Mouse (Mus musculus) splenic B cell, adult 2 months (primary cell): ENCODE data around the gene Pfkl.
A peak's percentile ranks its signal among the peaks of the same experiment; 100 is the strongest.

ENCODE experiments used
- DNase-seq: peaks from one replicate; pipeline ENCODE4 v3.0.0-alpha.2; 2011; ENCODE audit warnings: low read depth, low spot score
- H3K27me3 ChIP-seq: 2 replicates; pipeline ENCODE4 v1.6.1; 2012; ENCODE audit warnings: mild to moderate bottlenecking, low read length, moderate library complexity, mixed read lengths; ENCODE audit not compliant: control insufficient read depth, poor library complexity, insufficient read depth, severe bottlenecking
- H3K36me3 ChIP-seq: 2 replicates; pipeline ENCODE4 v1.6.1; 2012; ENCODE audit warnings: mild to moderate bottlenecking, low read length, moderate library complexity, mixed read lengths; ENCODE audit not compliant: control insufficient read depth, poor library complexity, insufficient read depth, severe bottlenecking

Gene Pfkl

DNA sequence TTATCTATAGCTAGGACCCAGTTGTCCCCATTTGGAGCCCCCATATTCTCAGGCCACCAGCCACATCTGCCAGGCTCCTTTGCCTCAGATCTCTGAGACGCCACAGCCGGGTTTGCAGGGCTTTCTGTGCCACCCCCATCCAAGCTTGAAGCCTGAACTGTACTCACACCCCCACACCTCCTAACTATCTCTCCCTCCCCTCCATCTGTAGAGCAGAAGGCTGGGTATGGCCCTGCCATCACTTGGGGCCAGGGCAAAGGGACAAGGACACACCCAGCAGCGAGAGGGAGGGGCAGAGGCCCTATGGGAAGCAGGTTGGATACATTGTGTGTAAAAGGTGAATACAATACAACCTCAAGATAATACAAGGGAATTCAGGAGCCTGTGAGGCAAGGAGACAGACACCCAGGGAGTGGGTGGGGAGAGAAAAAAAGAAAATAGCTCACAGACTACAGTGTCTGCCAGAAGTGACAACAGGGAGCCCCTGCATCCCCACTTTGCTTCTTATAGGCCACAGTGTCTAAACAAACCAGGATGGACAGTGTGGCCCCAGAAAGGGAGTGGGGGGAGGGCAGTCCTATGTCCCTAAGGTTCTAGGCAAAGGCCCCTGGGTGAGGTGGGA, 5.3 kb downstream of the Pfkl start:
- H3K36me3 ChIP-seq = peaks cover 3% of the 10 kb centered on the region; the same call in 1 of the 2 replicates
- no peak for DNase-seq

DNA sequence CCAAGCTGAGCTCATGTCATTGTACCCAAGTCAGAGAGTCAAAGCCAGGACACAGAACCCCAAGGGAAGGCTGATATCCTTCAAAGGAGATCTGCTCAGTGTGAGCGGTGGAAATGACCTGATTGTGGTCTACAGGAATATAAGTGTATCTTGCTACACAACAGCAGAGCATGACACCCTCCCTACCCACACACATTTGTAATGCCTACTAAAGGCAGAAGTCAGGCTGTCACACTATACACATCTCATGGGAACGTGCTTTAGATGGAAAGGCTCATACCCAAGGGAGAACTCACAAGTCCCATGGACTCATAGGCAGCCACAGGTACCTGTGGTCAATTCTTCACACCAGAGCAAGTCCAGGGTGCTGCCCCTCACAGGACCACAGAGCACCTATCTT, 7.6 kb downstream of the Pfkl start:
- Histone ChIP-seq H3K36me3 (peaks cover 5% of the 10 kb centered on the region; the same call in 1 of the 2 replicates), H3K27me3 (no peaks in the 10 kb centered on the region)
- no peak for DNase-seq

More for the DNA sequence above, 5.3 kb downstream of the Pfkl start:
- no peaks in the 10 kb centered on the region for H3K27me3 ChIP-seq

DNA sequence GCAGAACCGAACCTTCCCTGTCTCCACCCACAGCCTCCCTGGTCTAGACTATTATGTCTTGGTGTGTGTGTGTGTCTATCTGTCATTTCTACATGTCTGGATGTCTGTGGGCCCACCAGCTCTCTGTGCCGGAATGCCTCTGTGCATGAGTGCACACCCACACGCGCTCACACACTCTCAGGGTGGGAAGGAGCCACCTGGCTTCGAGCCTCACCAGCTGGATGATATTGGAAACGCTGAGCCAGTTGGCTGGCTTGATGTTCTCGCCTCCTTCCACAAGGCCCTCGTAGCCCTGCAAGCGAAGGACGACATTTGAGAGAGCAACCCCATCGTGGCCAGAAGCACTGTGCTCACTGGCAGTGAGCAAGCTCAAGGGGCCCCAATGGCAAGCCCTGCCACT, 8.1 kb downstream of the Pfkl start:
- Histone ChIP-seq H3K27me3 (no peaks in the 10 kb centered on the region), H3K36me3 (peaks cover 5% of the 10 kb centered on the region)
- no peak for DNase-seq

DNA sequence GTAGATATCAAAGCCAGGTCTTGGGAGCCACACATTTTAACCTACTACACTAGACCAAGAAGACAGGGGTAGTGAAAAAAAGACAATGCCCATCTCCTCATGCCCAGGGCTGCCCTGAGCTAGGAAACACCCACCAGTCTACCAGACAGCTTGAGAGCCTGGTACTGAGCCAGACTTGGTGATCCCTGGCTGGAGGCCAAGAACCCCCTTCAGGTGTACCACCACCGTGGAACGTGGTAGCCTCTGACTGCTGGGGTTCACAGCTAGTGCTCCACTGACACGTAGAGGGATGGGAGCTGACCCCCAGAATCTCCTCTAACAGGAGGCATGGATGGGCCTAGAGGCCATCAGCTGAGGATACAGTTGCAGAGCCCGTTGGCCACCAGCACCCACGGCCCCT, 9.7 kb downstream of the Pfkl start:
- no peak for DNase-seq
- peaks cover 6% of the 10 kb centered on the region for H3K36me3 ChIP-seq
- no peaks in the 10 kb centered on the region for H3K27me3 ChIP-seq

DNA sequence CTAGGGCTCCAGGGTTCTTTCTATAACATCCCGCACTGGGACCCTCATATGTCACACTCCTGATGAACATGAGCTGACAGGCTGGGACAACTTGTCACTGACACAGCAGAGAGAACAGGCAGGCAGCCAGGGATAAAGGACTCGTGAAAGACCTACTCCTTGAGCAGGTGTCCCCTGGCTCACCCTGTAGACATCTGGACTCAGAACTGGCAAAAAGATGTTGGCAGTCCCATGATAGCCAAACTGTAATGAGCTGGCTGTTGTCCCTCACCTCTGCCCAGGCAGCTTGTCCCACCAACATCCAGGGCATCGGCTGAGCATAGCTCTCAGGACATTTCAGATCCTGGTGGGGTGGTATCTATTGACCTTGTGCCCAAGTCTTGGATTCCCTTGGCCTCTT, 14.2 kb downstream of the Pfkl start:
- Histone ChIP-seq H3K27me3 (no peaks in the 10 kb centered on the region), H3K36me3 (peaks cover 11% of the 10 kb centered on the region)
- DNase-seq = no peak

DNA sequence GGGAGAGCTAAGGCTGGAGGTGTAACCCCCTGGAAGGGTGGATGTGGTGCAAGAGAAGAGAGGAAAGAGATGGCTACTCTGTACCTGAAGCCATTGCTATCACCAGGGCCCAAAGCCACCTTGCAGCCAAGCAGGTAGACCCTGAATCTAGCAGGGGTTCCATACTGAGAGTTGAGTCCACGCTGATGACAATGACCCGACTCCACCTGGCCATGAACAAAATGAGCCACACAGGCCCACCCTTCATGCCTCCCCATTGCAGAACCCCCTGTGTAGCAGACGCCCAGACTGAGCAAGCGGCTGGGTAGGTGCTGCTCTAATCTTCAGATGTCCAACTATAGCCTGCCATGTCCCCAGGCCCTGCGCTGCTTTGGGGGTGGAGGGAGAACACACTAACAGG, 24.1 kb downstream of the Pfkl start:
- H3K27me3 ChIP-seq = no peaks in the 10 kb centered on the region
- peaks cover 5% of the 10 kb centered on the region; the same call in 1 of the 2 replicates for H3K36me3 ChIP-seq
- DNase-seq = no peak

DNA sequence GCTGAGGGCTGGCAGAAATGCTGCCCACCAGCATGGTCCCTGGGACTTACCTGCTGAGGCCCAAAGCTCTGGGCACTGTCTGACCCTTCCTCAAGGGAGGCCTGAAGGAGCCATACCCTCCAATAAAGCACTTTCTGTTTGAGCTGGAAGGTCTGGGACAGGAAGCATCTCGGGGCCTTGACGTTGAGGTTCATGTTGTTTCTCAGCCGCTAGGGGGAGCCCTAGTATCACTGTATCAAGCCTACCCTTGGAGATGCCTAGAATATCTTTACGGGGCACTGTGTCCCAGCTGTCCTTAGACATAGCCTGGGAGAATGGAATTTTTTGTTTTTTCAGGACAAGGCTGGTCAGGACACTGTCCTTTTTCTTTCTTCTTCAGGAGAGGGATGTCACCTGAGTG, 25.2 kb downstream of the Pfkl start:
- DNase-seq = peak; percentile 90
- Histone ChIP-seq H3K27me3 (no peaks in the 10 kb centered on the region), H3K36me3 (peaks cover 5% of the 10 kb centered on the region; the same call in 1 of the 2 replicates)

DNA sequence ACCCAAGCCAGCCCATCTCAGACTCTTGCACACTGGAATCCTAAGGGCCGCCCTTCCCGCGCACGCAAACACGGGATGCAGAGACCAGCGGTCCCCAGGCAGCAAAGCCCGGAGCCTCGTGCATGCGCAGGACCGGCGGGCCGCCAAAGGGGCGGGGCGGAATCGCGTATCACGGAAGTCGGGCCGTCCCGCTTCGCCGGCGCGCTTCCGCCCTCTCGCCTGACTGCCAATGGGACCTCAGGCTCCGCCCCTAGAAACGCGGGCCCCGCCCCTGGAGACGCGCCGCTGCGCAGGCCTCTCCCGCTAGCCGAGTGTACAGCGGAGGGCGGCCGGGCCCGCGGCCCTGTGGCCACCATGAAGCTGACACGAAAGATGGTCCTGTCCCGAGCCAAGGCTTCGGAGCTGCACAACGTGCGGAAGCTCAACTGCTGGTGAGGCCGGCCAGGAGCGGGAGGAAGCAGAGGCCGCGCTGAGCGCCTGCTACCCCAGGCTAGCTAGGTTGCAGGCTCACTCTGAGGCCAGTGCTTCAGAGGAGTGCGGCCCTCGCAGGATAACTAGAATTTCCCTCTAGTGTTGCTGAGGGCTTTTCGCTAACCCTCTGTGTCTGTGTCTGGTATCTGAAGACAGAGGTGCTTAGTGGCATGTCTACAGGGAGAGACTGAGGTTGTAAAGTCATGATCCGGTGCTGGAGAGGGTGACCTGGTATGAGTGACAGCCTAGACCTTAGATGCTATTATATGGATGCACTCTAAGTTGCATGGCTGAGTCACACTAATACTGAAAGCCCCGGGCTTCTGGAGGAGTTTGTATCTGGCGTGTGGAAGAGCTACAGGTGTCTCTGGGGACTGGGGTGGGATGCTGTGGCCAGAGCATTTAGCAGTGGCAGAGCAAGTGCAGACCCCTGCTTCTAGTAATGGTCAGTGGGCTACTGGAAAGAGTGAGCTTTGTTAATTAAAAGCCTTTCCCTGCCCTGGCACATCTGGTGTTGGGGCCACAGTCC, 31.2 kb downstream of the Pfkl start, which contains the start of gene 1810043G02Rik:
Gene 1810043G02Rik (plus strand): TSS at position 174 of the 1,000 bp plus-strand sequence.
- DNase-seq = peak; percentile 98
- no peaks in the 10 kb centered on the region for H3K27me3 ChIP-seq
- no peaks in the 10 kb centered on the region; the same call in 1 of the 2 replicates for H3K36me3 ChIP-seq

DNA sequence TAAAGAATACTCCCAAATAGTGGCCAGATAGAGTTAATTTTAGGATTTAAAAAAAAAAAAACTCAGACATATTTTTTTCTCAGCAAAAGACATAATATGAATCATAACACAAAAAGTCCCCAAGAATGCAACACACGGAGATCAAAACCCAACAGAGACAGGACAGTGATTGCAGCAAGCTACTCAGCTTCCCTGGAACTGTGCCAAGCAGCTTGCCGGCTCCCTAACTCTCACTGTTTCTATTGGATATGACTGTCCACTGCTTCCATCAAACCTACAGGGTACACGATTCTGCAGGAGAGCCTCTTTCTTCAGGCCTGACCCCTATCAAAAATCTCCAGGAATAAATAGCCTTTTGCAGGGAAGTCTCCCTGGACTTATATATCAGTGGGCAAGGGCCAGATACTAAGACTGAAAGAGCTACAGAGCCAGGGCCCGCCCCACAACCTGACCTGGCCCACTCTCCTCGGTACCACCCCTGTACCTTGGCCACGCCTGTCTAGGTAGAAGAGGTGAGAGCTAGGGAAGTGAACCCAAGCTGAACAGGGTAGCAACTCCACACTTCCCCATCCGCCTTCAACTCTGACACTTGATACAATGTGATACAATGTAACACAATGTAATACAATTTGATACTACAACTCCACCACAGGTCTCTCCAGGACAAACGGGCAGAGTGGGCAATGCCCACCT, 33.3 kb downstream of the Pfkl start:
- no peaks in the 10 kb centered on the region for H3K27me3 ChIP-seq
- DNase-seq = peak; percentile 44
- H3K36me3 ChIP-seq = no peaks in the 10 kb centered on the region; the same call in 1 of the 2 replicates

DNA sequence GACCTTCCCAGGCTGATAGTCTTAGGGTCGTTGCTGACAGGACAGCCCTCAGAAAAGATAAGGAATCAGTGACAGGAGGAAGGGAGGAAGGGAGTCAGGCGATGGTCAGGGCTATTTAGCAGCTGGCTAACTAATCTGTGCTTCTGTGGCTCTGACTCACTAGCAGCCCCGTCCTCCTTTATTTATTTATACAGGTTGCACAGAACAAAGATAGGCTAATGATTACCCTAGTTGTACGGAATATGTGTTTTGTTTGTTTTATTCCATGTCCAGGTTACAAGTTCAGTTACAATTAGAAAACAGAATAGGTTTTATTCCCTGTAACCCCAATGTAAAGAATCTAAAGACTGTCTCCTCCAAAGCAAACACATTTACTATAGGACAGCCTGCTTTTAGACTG, 34.2 kb downstream of the Pfkl start:
- Histone ChIP-seq H3K36me3 (no peaks in the 10 kb centered on the region; the same call in 1 of the 2 replicates), H3K27me3 (no peaks in the 10 kb centered on the region)
- DNase-seq = no peak

DNA sequence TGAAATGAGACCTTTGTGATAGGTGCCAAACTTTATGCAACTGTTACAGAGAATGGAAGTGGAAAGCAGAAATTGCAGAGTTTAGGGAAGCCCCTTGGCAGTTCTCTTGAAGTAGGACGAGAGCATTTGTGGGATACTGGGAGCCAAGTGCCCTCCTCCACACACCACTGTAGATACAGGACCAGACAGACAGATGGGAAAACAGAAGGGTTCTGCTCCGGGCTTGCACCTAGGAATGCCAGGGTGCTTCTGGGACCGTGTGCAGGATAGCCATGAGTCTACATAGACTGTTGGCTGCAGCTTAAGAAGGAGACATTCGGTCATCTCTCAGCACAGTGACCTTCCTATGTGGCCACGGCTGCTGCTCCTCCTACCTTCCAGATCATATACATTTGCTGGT, 35.1 kb downstream of the Pfkl start:
- H3K36me3 ChIP-seq = no peaks in the 10 kb centered on the region; the same call in 1 of the 2 replicates
- DNase-seq = no peak
- no peaks in the 10 kb centered on the region for H3K27me3 ChIP-seq

DNA sequence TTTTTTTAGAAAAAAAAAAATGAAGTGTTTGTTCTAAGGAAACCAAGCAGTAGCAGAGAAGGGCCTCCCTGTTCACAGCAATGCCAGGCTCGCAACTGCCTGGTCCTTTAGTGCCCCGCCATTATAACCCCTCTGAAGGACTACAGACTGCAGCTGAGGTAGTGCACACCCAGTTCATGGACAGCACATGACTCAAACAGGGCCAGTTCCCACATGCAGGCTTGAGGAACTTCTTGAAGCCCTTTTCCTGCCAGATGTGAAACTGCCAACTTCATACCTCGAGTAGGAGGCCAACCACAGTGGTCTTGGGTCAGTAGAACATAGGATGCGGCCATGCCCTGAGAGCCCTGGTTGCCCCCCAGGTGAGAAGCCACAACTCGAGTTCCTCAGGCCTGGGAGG, 35.6 kb downstream of the Pfkl start:
- Histone ChIP-seq H3K27me3 (no peaks in the 10 kb centered on the region), H3K36me3 (no peaks in the 10 kb centered on the region; the same call in 1 of the 2 replicates)
- DNase-seq = no peak

DNA sequence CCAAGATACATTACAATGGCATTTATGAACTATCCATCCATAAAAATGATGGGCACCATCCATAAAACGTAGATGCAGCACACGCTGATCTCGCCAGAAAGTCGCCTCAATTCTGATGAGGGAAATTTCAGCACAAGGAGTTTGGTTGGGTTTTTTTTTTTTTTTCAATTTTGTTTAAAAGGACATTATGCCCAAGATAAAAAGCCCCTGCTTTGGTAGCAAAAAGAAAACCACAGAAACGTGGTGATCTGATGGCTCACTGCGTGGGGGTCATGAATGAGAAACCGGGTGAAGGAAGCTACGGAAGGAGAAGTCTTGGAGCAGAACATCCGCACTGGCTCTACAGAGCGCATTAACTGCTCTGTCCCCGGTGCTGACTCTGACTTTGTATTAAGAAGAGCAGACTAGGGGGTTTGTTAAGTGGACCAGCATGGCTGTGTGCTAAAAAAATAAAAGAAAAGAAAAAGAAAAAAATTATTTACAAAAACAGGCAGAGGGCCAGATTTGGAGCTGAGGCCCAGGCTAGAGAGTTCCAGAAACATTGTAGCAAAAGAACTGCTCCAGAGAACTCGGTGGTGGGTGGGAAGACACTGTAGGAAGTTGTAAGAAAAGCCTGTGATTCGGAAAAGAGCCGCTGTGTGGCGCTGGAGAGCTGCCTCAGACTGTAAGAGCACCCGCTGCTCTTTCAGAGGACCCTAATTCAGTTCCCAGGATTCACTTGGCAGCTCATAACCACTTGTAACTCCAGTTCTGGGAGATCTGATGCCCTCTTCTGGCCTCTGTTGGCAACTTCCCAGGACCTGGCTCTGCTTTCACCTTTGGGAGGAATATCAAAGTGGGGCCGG, 38.0 kb downstream of the Pfkl start:
- peak; percentile 62 for DNase-seq
- Histone ChIP-seq H3K27me3 (no peaks in the 10 kb centered on the region), H3K36me3 (no peaks in the 10 kb centered on the region; the same call in 1 of the 2 replicates)

DNA sequence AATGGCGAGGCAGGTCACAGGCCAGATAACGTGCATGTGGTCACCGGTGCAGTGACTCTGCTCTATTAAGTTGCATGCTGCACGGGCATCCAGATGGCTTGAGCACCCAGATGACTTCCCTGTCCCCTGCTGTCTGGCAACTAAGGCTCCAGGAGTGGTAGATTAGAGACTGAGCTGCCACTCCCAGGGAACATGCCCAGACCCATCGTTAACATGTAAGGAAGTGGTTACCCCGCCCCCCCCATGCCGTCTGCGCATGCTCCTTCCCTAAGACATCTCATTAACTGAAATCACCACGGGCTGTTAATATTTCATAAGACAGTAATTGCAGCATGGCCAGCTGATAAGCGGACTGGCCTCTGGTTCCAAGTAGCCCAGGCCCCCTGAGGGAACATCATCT, 38.7 kb downstream of the Pfkl start:
- DNase-seq = peak; percentile 46
- Histone ChIP-seq H3K36me3 (no peaks in the 10 kb centered on the region; the same call in 1 of the 2 replicates), H3K27me3 (no peaks in the 10 kb centered on the region)
